In the genomic region with DNA sequence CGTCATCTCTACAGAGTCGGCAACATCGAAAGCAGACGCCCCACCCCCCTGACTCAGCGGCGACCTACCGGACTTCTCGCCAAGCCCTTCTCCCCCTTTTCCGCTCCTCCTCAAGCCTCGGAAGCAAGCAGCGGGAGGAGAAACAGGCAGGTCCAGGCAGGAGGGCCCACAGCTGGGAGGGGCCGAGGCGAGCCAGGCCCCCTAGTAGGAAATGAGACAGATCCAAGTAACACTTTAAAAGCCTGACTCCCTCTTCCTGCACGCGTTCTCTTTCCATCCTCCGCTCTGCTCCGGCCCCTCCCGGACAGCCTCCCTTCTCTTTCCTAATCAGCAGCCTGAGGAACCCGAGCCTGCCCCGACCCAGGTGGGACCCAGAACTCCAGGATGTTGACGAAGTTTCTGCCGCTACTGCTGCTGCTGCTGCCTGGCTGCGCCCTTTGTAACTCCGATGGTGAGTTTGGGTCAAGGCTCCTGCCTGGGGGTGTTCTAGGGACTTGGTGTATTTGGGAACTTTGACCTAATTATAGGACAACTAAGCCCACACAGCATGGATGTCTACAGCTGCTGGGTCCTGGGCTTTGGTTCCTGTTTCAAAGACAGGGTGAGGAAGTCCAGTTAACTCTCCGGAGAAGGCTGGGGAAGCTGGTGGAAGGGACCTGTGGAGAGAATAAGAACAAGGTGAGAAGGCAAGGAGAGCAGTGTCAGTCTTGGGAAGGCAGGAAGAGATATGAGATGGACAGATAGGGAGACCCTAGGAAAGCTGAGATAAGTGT, we compare ENCODE assay signal across 8 mouse cellular contexts. TPM values are rescaled to one million over a fixed set of nuclear protein-coding genes. Genes with fewer than 3 reads are reported as not detected.
A peak's percentile ranks its signal among the peaks of the same experiment; 100 is the strongest.
DNase-seq lines count a peak whose midpoint lies in the region; ATAC-seq and TF ChIP-seq lines count a peak whose summit lies in the region.

A gene (plus strand): TSS at position 104 of the 773 bp plus-strand sequence.

- H3K9me3 ChIP-seq in lung, embryonic 16.5 days (ENCODE audit: control insufficient read depth, low read length) = no peaks in the 10 kb centered on the region

- 4% methylated on average over 25 of the region's 25 CpGs for WGBS in kidney, adult 2 months
- 3% methylated on average over 22 of the region's 25 CpGs for WGBS in lung, embryonic 16.5 days

- H3K9ac ChIP-seq in lung, embryonic 16.5 days (ENCODE audit: low read length) = peak within 1 kb of the TSS; percentile 61

- peak; percentile 89 for ATAC-seq in lung, embryonic 16.5 days (ENCODE audit: low read depth)

- no peaks in the 10 kb centered on the region for H3K27me3 ChIP-seq in kidney, adult 2 months (replicated peaks; ENCODE audit: control insufficient read depth, insufficient read depth, low read length)
- no peaks in the 10 kb centered on the region for H3K27me3 ChIP-seq in lung, embryonic 16.5 days (ENCODE audit: control insufficient read depth, insufficient read depth, low read depth, low read length)

- H3K36me3 ChIP-seq in kidney, adult 2 months (ENCODE audit: control insufficient read depth, insufficient read depth, low read length) = no peaks in the 10 kb centered on the region
- H3K36me3 ChIP-seq in lung, embryonic 16.5 days (ENCODE audit: control insufficient read depth, insufficient read depth, low read length) = no peaks in the 10 kb centered on the region

- H3K4me2 ChIP-seq in lung, embryonic 16.5 days (ENCODE audit: low read depth, low read length) = peak within 1 kb of the TSS; percentile 60

- H3K27ac ChIP-seq in kidney, adult 2 months (ENCODE audit: insufficient read depth, low read depth, low read length) = no peak within 1 kb of the TSS
- no peak within 1 kb of the TSS for H3K27ac ChIP-seq in lung, embryonic 16.5 days (ENCODE audit: low read length)

- intact Hi-C loops in left cerebral cortex, postnatal 25 days (cut with DNase I) = no loop called here

- peak within 1 kb of the TSS; percentile 34 for H3K4me3 ChIP-seq in kidney, adult 2 months (ENCODE audit: insufficient read depth, low read depth, low read length)
- peak within 1 kb of the TSS; percentile 45 for H3K4me3 ChIP-seq in lung, embryonic 16.5 days (ENCODE audit: low read length)

- no peak for TF ChIP-seq POLR2A in kidney, adult 2 months (IDR thresholded peaks at IDR 0.05; ENCODE audit: low read depth, low read length)

- TF ChIP-seq CTCF in kidney, adult 2 months (conservative IDR thresholded peaks at IDR 0.05; ENCODE audit: insufficient read depth, insufficient read length, low read depth, low read length) = no peak

- no peaks in the 10 kb centered on the region for H3K4me1 ChIP-seq in kidney, adult 2 months (ENCODE audit: control insufficient read depth, insufficient read depth, low read length)
- no peaks in the 10 kb centered on the region; the same call in 1 of the 2 replicates for H3K4me1 ChIP-seq in lung, embryonic 16.5 days (replicated peaks; ENCODE audit: control insufficient read depth, insufficient read depth, low read length)

- DNase-seq in adrenal gland, adult (ENCODE audit: inconsistent age in 2 of 2, low spot score in 1 of 2) = peak; percentile 76 to 88
- peak; percentile 34 for DNase-seq in embryo, embryonic 9.5 days (ENCODE audit: extremely low spot score)
- DNase-seq in heart, adult 8-10 months (ENCODE audit: low spot score) = peak; percentile 52
- peak; percentile 70 for DNase-seq in kidney, adult 2 months
- peak; percentile 58 for DNase-seq in skeletal muscle tissue, adult 2 months (ENCODE audit: low read depth, low spot score)
- no peak for DNase-seq in left cerebral cortex, postnatal 25 days (ENCODE audit: low spot score in 2 of 2)
- no peak for DNase-seq in layer of hippocampus, adult 9-11 months

RNA-seq across cellular contexts. Expression of the gene that starts here (rescaled TPM):
- 1 to 10 TPM; 1.9 to 2.8 (median 2.3) TPM for total RNA-seq in heart, adult 8-10 months (2022)
- 3.6 and 3.9 TPM in 2 replicates for polyA plus RNA-seq in kidney, adult 2 months (2012; rRNA removed)
- 16.3 and 16.8 TPM in 2 replicates for polyA plus RNA-seq in lung, embryonic 16.5 days (2015; fragmentation: Nextera tagmentation; extraction: Ambion mirVana)
- 1 to 10 TPM in 1 of 2 experiments, under 1 TPM in 1; 0.96 to 1.3 TPM for total RNA-seq in left cerebral cortex, postnatal 25 days (2021)

Comparison
In these comparisons a context has a peak if more than half of its experiments do, and no peak if none do; other contexts are left out.
1. DNase-seq: peak in adrenal gland, adult (2 of 2), embryo, embryonic 9.5 days (single experiment), heart, adult 8-10 months (single experiment), kidney, adult 2 months (single experiment) and skeletal muscle tissue, adult 2 months (single experiment); none in left cerebral cortex, postnatal 25 days (0 of 2) and layer of hippocampus, adult 9-11 months (single experiment).